Mouse (Mus musculus): ENCODE measurements around the gene Slc15a3.

Slc15a3 gene

GRCm38 (mm10) chr19:10839010-10839892 lies at the start of gene Slc15a3:
Gene Slc15a3 (plus strand): TSS chr19:10839727.
- ATAC-seq (ENCODE audit: low TSS enrichment): no peak

GRCm38 (mm10) chr19:10790323-10790722 lies 49.2 kb upstream of the Slc15a3 start:
- no peak for ATAC-seq (ENCODE audit: low TSS enrichment)

GRCm38 (mm10) chr19:10793044-10793443 lies 46.5 kb upstream of the Slc15a3 start:
- ATAC-seq (ENCODE audit: low TSS enrichment): no peak

- ATAC-seq (ENCODE audit: low TSS enrichment): no peak
Measured at GRCm38 (mm10) chr19:10794916-10795315, 44.6 kb upstream of the Slc15a3 start.

- ATAC-seq (ENCODE audit: low TSS enrichment): no peak
Measured at GRCm38 (mm10) chr19:10798576-10798975, 41.0 kb upstream of the Slc15a3 start.

GRCm38 (mm10) chr19:10799155-10799554 lies 40.4 kb upstream of the Slc15a3 start:
- no peak for ATAC-seq (ENCODE audit: low TSS enrichment)

- peak; percentile 82 for ATAC-seq (ENCODE audit: low TSS enrichment)
Measured at GRCm38 (mm10) chr19:10801070-10801469, 38.5 kb upstream of the Slc15a3 start.

GRCm38 (mm10) chr19:10801906-10802305 lies 37.6 kb upstream of the Slc15a3 start:
- ATAC-seq (ENCODE audit: low TSS enrichment): no peak

GRCm38 (mm10) chr19:10803751-10804150 lies 35.8 kb upstream of the Slc15a3 start:
- ATAC-seq (ENCODE audit: low TSS enrichment): no peak

- ATAC-seq (ENCODE audit: low TSS enrichment): no peak
Measured at GRCm38 (mm10) chr19:10804850-10805660, 34.5 kb upstream of the Slc15a3 start.

- ATAC-seq (ENCODE audit: low TSS enrichment): no peak
Measured at GRCm38 (mm10) chr19:10805661-10806285, 33.8 kb upstream of the Slc15a3 start.

- no peak for ATAC-seq (ENCODE audit: low TSS enrichment)
Measured at GRCm38 (mm10) chr19:10808524-10809233, 30.8 kb upstream of the Slc15a3 start.

- peak; percentile 94 for ATAC-seq (ENCODE audit: low TSS enrichment)
Measured at GRCm38 (mm10) chr19:10809428-10810175, 29.9 kb upstream of the Slc15a3 start.

GRCm38 (mm10) chr19:10810176-10810492 lies 29.4 kb upstream of the Slc15a3 start:
- no peak for ATAC-seq (ENCODE audit: low TSS enrichment)

GRCm38 (mm10) chr19:10811471-10811870 lies 28.1 kb upstream of the Slc15a3 start:
- no peak for ATAC-seq (ENCODE audit: low TSS enrichment)

- ATAC-seq (ENCODE audit: low TSS enrichment): no peak
Measured at GRCm38 (mm10) chr19:10813039-10813438, 26.5 kb upstream of the Slc15a3 start.

GRCm38 (mm10) chr19:10813905-10814304 lies 25.6 kb upstream of the Slc15a3 start:
- ATAC-seq (ENCODE audit: low TSS enrichment): no peak

GRCm38 (mm10) chr19:10815871-10816270 lies 23.7 kb upstream of the Slc15a3 start:
- ATAC-seq (ENCODE audit: low TSS enrichment): no peak

- ATAC-seq (ENCODE audit: low TSS enrichment): no peak
Measured at GRCm38 (mm10) chr19:10816462-10816861, 23.1 kb upstream of the Slc15a3 start.

GRCm38 (mm10) chr19:10818217-10818946 lies 21.1 kb upstream of the Slc15a3 start:
- peak; percentile 78; the same call in 1 of the 2 replicates for ATAC-seq (ENCODE audit: low TSS enrichment)

Data from frontal cortex, adult (tissue).